Mouse (Mus musculus) liver, embryonic 16.5 days (tissue): Measurements from ENCODE around the gene Sptbn4. TPM values are rescaled to one million over a fixed set of nuclear protein-coding genes. Genes with fewer than 3 reads are reported as not detected.

Source experiments
- ATAC-seq: fragments of 200-750 bp; cut with Nextera tagmentation; 2 replicates; pipeline ENCODE4 v1.8.0; 2017; ENCODE audit warnings: low read depth, mild to moderate bottlenecking, moderate number of reproducible peaks, moderate library complexity
- H3K27ac ChIP-seq: fragments of 300-500 bp; sonication (generic); 2 replicates; pipeline ENCODE4 v1.5.1; 2014; ENCODE audit warnings: mild to moderate bottlenecking, low read length
- H3K27me3 ChIP-seq: fragments of 300-500 bp; sonication (generic); 2 replicates; pipeline ENCODE4 v1.6.1; 2014; ENCODE audit warnings: low read depth, low read length, mixed read lengths; ENCODE audit not compliant: control insufficient read depth, insufficient read depth
- H3K36me3 ChIP-seq: fragments of 300-500 bp; sonication (generic); 2 replicates; pipeline ENCODE4 v1.6.1; 2014; ENCODE audit warnings: mild to moderate bottlenecking; ENCODE audit not compliant: control insufficient read depth, insufficient read depth
- H3K4me1 ChIP-seq: fragments of 300-500 bp; sonication (generic); 2 replicates; pipeline ENCODE4 v1.6.1; 2014; ENCODE audit warnings: low read depth, low read length, mixed read lengths; ENCODE audit not compliant: control insufficient read depth
- H3K4me2 ChIP-seq: fragments of 300-500 bp; sonication (generic); 2 replicates; pipeline ENCODE4 v1.6.1; 2014; ENCODE audit warnings: low read depth, low read length, mixed read lengths
- H3K4me3 ChIP-seq: fragments of 300-500 bp; sonication (generic); 2 replicates; pipeline ENCODE4 v1.5.1; 2014; ENCODE audit warnings: low read depth, mild to moderate bottlenecking, low read length
- H3K9ac ChIP-seq: fragments of 300-500 bp; sonication (generic); 2 replicates; pipeline ENCODE4 v1.6.1; 2014; ENCODE audit warnings: low read depth, low read length
- H3K9me3 ChIP-seq: fragments of 300-500 bp; sonication (generic); replicated peaks from 2 replicates; pipeline ENCODE4 v1.6.1; 2016; ENCODE audit warnings: low read length; ENCODE audit not compliant: control insufficient read depth
- WGBS: fragments of 180-500 bp; shearing (Covaris S2); extraction: QIAGEN DNeasy Blood & Tissue Kit; methylation state at CpG from one replicate; pipeline ENCODE4 v1.1.7; 2014; ENCODE audit not compliant: insufficient replicate concordance; 5-methylcytosine and 5-hydroxymethylcytosine counted together
- polyA plus RNA-seq: library from polyadenylated mRNA; unstranded; fragments of >200 nt; fragmentation: Nextera tagmentation; extraction: Ambion mirVana; gene quantifications from 2 replicates; pipeline ENCODE4 v1.2.1, GENCODE M21; 2015

Sptbn4 gene
- polyA plus RNA-seq, 1 experiment from 2014 or later, result 0.02 TPM

- WGBS, result 46% methylated on average over 4 of the region's 4 CpGs
- ATAC-seq, result no peak
- Histone ChIP-seq H3K27me3 (no peaks in the 10 kb centered on the region; the same call in 1 of the 2 replicates), H3K4me2 (no peak overlapping the region), H3K9ac (no peak overlapping the region), H3K36me3 (no peaks in the 10 kb centered on the region), H3K4me3 (no peak overlapping the region), H3K9me3 (no peaks in the 10 kb centered on the region), H3K4me1 (peaks cover 5% of the 10 kb centered on the region), H3K27ac (no peak overlapping the region)
These were observed 62.8 kb downstream of the Sptbn4 start for GRCm38 (mm10) chr7:27384731-27385130.

- H3K27ac ChIP-seq, result no peak overlapping the region
- 72% methylated on average over 5 of the region's 5 CpGs for WGBS
- ATAC-seq, result no peak
These were observed 63.4 kb downstream of the Sptbn4 start for GRCm38 (mm10) chr7:27384134-27384533.

DNA sequence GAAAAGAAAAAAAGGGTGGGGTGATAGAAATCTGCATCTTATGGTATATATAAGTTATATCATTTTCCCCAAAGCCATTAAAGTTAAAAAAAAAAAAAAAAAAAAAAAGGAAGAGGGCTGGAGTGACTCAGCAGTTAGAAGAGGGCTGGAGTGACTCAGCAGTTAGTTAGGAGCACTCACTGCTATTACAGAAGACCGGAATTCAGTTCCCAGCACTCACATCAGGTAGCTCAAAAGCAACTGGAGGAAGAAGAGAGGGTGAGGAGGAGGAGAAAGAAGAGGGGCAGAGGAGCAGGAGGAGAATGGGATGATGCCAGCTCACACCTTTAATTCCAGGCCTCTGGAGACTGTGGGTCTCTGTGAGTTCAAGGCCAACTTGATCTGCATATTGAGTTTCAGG, 64.3 kb downstream of the Sptbn4 start:
- Histone ChIP-seq H3K27ac (no peak overlapping the region), H3K4me1 (peaks cover 5% of the 10 kb centered on the region), H3K4me3 (no peak overlapping the region), H3K27me3 (peaks cover 3% of the 10 kb centered on the region; the same call in 1 of the 2 replicates), H3K36me3 (no peaks in the 10 kb centered on the region), H3K9me3 (no peaks in the 10 kb centered on the region), H3K9ac (no peak overlapping the region), H3K4me2 (no peak overlapping the region)
- WGBS, result 30% methylated on average over 1 of the region's 1 CpGs
- ATAC-seq, result no peak

More at GRCm38 (mm10) chr7:27384134-27384533, 63.4 kb downstream of the Sptbn4 start:
- peaks cover 5% of the 10 kb centered on the region for H3K4me1 ChIP-seq
- H3K36me3 ChIP-seq, result no peaks in the 10 kb centered on the region
- no peak overlapping the region for H3K4me3 ChIP-seq
- H3K4me2 ChIP-seq, result no peak overlapping the region
- H3K27me3 ChIP-seq, result peaks cover under 1% of the 10 kb centered on the region; the same call in 1 of the 2 replicates
- no peaks in the 10 kb centered on the region for H3K9me3 ChIP-seq
- H3K9ac ChIP-seq, result no peak overlapping the region

DNA sequence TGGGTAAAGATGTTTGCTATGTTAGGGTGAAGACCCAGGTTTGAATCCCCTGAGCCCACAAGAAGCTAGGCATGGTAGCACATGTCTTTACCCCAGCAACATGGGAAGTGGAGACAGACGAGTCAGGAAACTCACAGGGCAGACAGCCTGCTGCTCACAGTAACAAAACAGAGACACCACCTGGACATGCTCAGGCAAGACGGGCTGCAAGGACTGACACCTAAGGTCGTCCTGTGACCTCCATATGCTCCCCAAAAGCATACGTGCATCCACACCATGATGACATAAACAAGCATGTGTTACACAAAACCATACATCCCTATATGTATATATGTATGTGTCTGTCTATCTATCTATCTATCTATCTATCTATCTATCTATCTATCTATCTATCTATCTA, 65.9 kb downstream of the Sptbn4 start:
- Histone ChIP-seq H3K9me3 (no peaks in the 10 kb centered on the region), H3K4me2 (no peak overlapping the region), H3K36me3 (no peaks in the 10 kb centered on the region), H3K4me1 (peaks cover 5% of the 10 kb centered on the region), H3K27me3 (peaks cover 3% of the 10 kb centered on the region; the same call in 1 of the 2 replicates), H3K27ac (no peak overlapping the region), H3K9ac (no peak overlapping the region), H3K4me3 (no peak overlapping the region)
- WGBS, result 45% methylated on average over 4 of the region's 4 CpGs
- ATAC-seq, result no peak

GRCm38 (mm10) chr7:27381009-27381408, 66.5 kb downstream of the Sptbn4 start:
- ATAC-seq, result no peak
- H3K27ac ChIP-seq, result no peak overlapping the region
- H3K4me3 ChIP-seq, result no peak overlapping the region
- peaks cover 5% of the 10 kb centered on the region for H3K4me1 ChIP-seq
- peaks cover 7% of the 10 kb centered on the region for H3K27me3 ChIP-seq
- no peaks in the 10 kb centered on the region for H3K9me3 ChIP-seq
- H3K4me2 ChIP-seq, result no peak overlapping the region
- WGBS, result 20% methylated on average over 1 of the region's 1 CpGs
- H3K36me3 ChIP-seq, result no peaks in the 10 kb centered on the region
- H3K9ac ChIP-seq, result no peak overlapping the region

- no peaks in the 10 kb centered on the region for H3K9me3 ChIP-seq
- ATAC-seq, result no peak
- no peaks in the 10 kb centered on the region for H3K36me3 ChIP-seq
- H3K4me2 ChIP-seq, result no peak overlapping the region
- peaks cover 5% of the 10 kb centered on the region for H3K4me1 ChIP-seq
- no peak overlapping the region for H3K9ac ChIP-seq
- no peak overlapping the region for H3K27ac ChIP-seq
- no peak overlapping the region for H3K4me3 ChIP-seq
- WGBS, result 74% methylated on average over 6 of the region's 6 CpGs
- H3K27me3 ChIP-seq, result peaks cover 17% of the 10 kb centered on the region
These were observed 67.7 kb downstream of the Sptbn4 start for GRCm38 (mm10) chr7:27379836-27380235.

DNA sequence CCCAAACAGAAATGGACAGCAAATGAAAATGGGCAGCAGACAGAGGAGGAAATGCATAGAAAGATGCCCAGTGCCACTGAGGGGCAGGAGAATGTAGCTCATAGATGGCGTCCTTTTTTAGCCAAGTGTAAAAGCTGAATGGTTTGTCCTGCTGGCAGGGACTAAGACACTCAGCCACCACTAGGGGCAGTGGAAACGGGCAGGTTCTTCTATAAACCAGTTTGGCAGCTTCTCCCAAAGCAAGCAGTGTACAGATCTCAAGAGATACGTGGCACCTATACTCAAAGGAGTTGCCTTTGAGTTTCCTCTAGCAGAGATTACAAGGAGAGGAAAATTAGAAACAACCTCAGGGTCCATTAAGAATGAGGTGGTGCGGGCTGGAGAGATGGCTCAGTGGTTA, 69.1 kb downstream of the Sptbn4 start:
- WGBS, result 15% methylated on average over 4 of the region's 4 CpGs
- Histone ChIP-seq H3K36me3 (no peaks in the 10 kb centered on the region), H3K9me3 (no peaks in the 10 kb centered on the region), H3K9ac (no peak overlapping the region), H3K4me2 (no peak overlapping the region), H3K27me3 (peaks cover 29% of the 10 kb centered on the region), H3K4me1 (peaks cover 3% of the 10 kb centered on the region), H3K27ac (no peak overlapping the region), H3K4me3 (no peak overlapping the region)
- no peak for ATAC-seq

GRCm38 (mm10) chr7:27375274-27375673, 72.2 kb downstream of the Sptbn4 start:
- Histone ChIP-seq H3K36me3 (no peaks in the 10 kb centered on the region), H3K9ac (no peak overlapping the region), H3K9me3 (no peaks in the 10 kb centered on the region; the same call in 1 of the 2 replicates), H3K4me1 (no peaks in the 10 kb centered on the region), H3K27me3 (peaks cover 60% of the 10 kb centered on the region), H3K4me3 (no peak overlapping the region), H3K27ac (no peak overlapping the region), H3K4me2 (no peak overlapping the region)
- WGBS, result 5% methylated on average over 22 of the region's 22 CpGs
- no peak for ATAC-seq

GRCm38 (mm10) chr7:27371715-27372462, 75.6 kb downstream of the Sptbn4 start:
- no peak overlapping the region for H3K4me2 ChIP-seq
- H3K27ac ChIP-seq, result no peak overlapping the region
- no peak overlapping the region for H3K4me3 ChIP-seq
- peaks cover 87% of the 10 kb centered on the region for H3K27me3 ChIP-seq
- ATAC-seq, result no peak
- H3K4me1 ChIP-seq, result peaks cover 2% of the 10 kb centered on the region; the same call in 1 of the 2 replicates
- peaks cover 3% of the 10 kb centered on the region; the same call in 1 of the 2 replicates for H3K9me3 ChIP-seq
- no peaks in the 10 kb centered on the region for H3K36me3 ChIP-seq
- 6% methylated on average over 44 of the region's 44 CpGs for WGBS
- no peak overlapping the region for H3K9ac ChIP-seq
